Mouse (Mus musculus): ENCODE data around the gene Gsta3. TPM values are rescaled to one million over a fixed set of nuclear protein-coding genes. Genes with fewer than 3 reads are reported as not detected.

Gene Gsta3
- total and polyA plus RNA-seq, 2 experiments from 2014 or later: 0.34 to 0.67 TPM

- TF ChIP-seq EP300 (IDR thresholded peaks at IDR 0.05; ENCODE audit: low read depth) (no peak), CTCF (IDR thresholded peaks at IDR 0.05; ENCODE audit: low read depth) (no peak)
- no peak for ATAC-seq (ENCODE audit: insufficient read depth, low read depth)
- no peak overlapping the region for H3K4me2 ChIP-seq (ENCODE audit: low read depth, low read length)
Measured at GRCm38 (mm10) chr1:21304646-21305045, 64.3 kb downstream of the Gsta3 start.

DNA sequence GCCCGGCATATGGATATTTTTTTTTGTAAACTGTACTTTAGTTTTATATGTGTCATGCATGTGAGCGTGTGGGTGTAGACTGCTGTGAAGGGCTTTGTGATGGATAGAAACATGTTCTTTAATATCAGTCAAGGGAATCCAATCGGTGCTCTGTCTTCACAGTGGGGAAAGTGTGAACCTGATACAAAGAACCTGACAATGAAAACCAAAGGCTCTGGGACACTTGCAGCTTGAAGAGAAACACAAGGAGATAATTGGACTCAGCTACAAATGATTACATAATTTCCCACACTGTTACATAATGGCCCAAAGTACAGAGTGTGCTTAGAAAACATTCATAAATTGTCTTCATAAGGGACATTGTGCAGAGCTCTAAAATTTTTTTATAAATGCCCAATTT lies 65.1 kb downstream of the Gsta3 start:
- no peaks in the 10 kb centered on the region for H3K27me3 ChIP-seq (ENCODE audit: control insufficient read depth, insufficient read depth, low read length)
- TF ChIP-seq EP300 (IDR thresholded peaks at IDR 0.05; ENCODE audit: low read depth): no peak
- TF ChIP-seq CTCF (IDR thresholded peaks at IDR 0.05; ENCODE audit: low read depth): no peak
- H3K9me3 ChIP-seq (replicated peaks; ENCODE audit: control insufficient read depth, low read length): no peaks in the 10 kb centered on the region
- no peaks in the 10 kb centered on the region for H3K4me1 ChIP-seq (ENCODE audit: control insufficient read depth, insufficient read depth)
- WGBS: 82% methylated on average over 3 of the region's 3 CpGs
- no peak overlapping the region for H3K27ac ChIP-seq (ENCODE audit: low read depth)
- no peak overlapping the region for H3K9ac ChIP-seq (replicated peaks; ENCODE audit: low read depth, low read length)
- no peaks in the 10 kb centered on the region for H3K36me3 ChIP-seq (replicated peaks; ENCODE audit: control insufficient read depth, insufficient read depth, low read length)
- DNase-seq (ENCODE audit: low spot score) (no peak), ATAC-seq (ENCODE audit: insufficient read depth, low read depth) (no peak)
- no peak overlapping the region for H3K4me3 ChIP-seq (ENCODE audit: low read depth, low read length)
- H3K4me2 ChIP-seq (ENCODE audit: low read depth, low read length): no peak overlapping the region

More at GRCm38 (mm10) chr1:21304646-21305045, 64.3 kb downstream of the Gsta3 start:
- Histone ChIP-seq H3K4me3 (ENCODE audit: low read depth, low read length) (no peak overlapping the region), H3K4me1 (ENCODE audit: control insufficient read depth, insufficient read depth) (no peaks in the 10 kb centered on the region), H3K9ac (replicated peaks; ENCODE audit: low read depth, low read length) (no peak overlapping the region), H3K36me3 (replicated peaks; ENCODE audit: control insufficient read depth, insufficient read depth, low read length) (no peaks in the 10 kb centered on the region), H3K27me3 (ENCODE audit: control insufficient read depth, insufficient read depth, low read length) (no peaks in the 10 kb centered on the region), H3K27ac (ENCODE audit: low read depth) (no peak overlapping the region), H3K9me3 (replicated peaks; ENCODE audit: control insufficient read depth, low read length) (no peaks in the 10 kb centered on the region)
- no peak for DNase-seq (ENCODE audit: low spot score)
- WGBS: 75% methylated on average over 4 of the region's 4 CpGs

- Histone ChIP-seq H3K27me3 (ENCODE audit: control insufficient read depth, insufficient read depth, low read length) (no peaks in the 10 kb centered on the region), H3K4me2 (ENCODE audit: low read depth, low read length) (no peak overlapping the region), H3K9ac (replicated peaks; ENCODE audit: low read depth, low read length) (no peak overlapping the region), H3K9me3 (replicated peaks; ENCODE audit: control insufficient read depth, low read length) (no peaks in the 10 kb centered on the region), H3K27ac (ENCODE audit: low read depth) (no peak overlapping the region), H3K4me3 (ENCODE audit: low read depth, low read length) (no peak overlapping the region), H3K36me3 (replicated peaks; ENCODE audit: control insufficient read depth, insufficient read depth, low read length) (no peaks in the 10 kb centered on the region), H3K4me1 (ENCODE audit: control insufficient read depth, insufficient read depth) (no peaks in the 10 kb centered on the region)
- DNase-seq (ENCODE audit: low spot score) (no peak), ATAC-seq (ENCODE audit: insufficient read depth, low read depth) (no peak)
- TF ChIP-seq EP300 (IDR thresholded peaks at IDR 0.05; ENCODE audit: low read depth) (no peak), CTCF (IDR thresholded peaks at IDR 0.05; ENCODE audit: low read depth) (no peak)
- WGBS: 79% methylated on average over 2 of the region's 2 CpGs
Measured at GRCm38 (mm10) chr1:21314336-21314735, 73.9 kb downstream of the Gsta3 start.

Other genes with a start within 250 kb of the Gsta3 start
- gene Tram2, start 161.4 kb upstream of the Gsta3 start, total RNA-seq (2014; rRNA removed; ENCODE audit: low replicate concordance): 2.4 and 2.8 TPM in 2 replicates
- gene Tram2, start 161.4 kb upstream of the Gsta3 start, polyA plus RNA-seq (2015; fragmentation: Nextera tagmentation; extraction: Ambion mirVana): 2.4 and 2.5 TPM in 2 replicates
- 1.5 and 10.4 TPM in 2 replicates for gene Tmem14a, start 22.0 kb upstream of the Gsta3 start, total RNA-seq (2014; rRNA removed; ENCODE audit: low replicate concordance)
- gene Tmem14a, start 22.0 kb upstream of the Gsta3 start, polyA plus RNA-seq (2015; fragmentation: Nextera tagmentation; extraction: Ambion mirVana): 9.1 and 10.6 TPM in 2 replicates
- not detected in 2 replicates for gene Khdc1a, start 109.1 kb downstream of the Gsta3 start, total RNA-seq (2014; rRNA removed; ENCODE audit: low replicate concordance)
- gene Khdc1a, start 109.1 kb downstream of the Gsta3 start, polyA plus RNA-seq (2015; fragmentation: Nextera tagmentation; extraction: Ambion mirVana): not detected in 2 replicates
- gene Khdc1c, start 127.7 kb downstream of the Gsta3 start, total RNA-seq (2014; rRNA removed; ENCODE audit: low replicate concordance): not detected in 2 replicates
- not detected in 2 replicates for gene Khdc1c, start 127.7 kb downstream of the Gsta3 start, polyA plus RNA-seq (2015; fragmentation: Nextera tagmentation; extraction: Ambion mirVana)
- gene Khdc1b, start 143.0 kb downstream of the Gsta3 start, total RNA-seq (2014; rRNA removed; ENCODE audit: low replicate concordance): not detected in 2 replicates
- gene Khdc1b, start 143.0 kb downstream of the Gsta3 start, polyA plus RNA-seq (2015; fragmentation: Nextera tagmentation; extraction: Ambion mirVana): not detected in 2 replicates

Data from heart, postnatal 0 days (tissue).